Mouse (Mus musculus) T-cell, adult 2 months (primary cell): ENCODE measurements around the gene Gcdh.

Source experiments
- DNase-seq: peaks from one replicate; pipeline ENCODE4 v3.0.0; 2022; ENCODE audit warnings: low spot score

Gcdh gene

DNA sequence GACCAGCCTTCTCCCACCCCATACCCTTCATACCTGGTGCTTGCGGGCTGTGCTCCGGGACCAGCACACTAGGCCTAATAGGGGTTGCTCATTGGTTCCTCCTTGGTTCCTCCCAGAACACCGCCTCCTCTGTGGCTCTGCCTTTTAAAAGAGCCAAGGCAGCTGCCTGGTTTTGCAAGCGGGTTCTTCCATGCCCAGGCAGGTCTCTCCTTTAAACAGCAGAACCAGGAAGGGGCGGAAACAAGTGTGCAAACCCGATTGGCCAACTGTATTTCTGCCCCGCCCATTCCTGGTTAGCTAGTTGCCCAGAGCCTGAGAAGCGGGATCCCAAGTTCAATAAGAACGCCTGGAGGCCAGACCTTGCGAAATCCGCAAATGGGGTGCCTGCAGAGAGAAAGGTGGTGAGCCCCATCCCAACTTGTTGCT is at the start of gene Gcdh:
Gcdh (minus strand) TSS at position 213 of the 426 bp plus-strand sequence.
- DNase-seq, result peak; percentile 86

DNA sequence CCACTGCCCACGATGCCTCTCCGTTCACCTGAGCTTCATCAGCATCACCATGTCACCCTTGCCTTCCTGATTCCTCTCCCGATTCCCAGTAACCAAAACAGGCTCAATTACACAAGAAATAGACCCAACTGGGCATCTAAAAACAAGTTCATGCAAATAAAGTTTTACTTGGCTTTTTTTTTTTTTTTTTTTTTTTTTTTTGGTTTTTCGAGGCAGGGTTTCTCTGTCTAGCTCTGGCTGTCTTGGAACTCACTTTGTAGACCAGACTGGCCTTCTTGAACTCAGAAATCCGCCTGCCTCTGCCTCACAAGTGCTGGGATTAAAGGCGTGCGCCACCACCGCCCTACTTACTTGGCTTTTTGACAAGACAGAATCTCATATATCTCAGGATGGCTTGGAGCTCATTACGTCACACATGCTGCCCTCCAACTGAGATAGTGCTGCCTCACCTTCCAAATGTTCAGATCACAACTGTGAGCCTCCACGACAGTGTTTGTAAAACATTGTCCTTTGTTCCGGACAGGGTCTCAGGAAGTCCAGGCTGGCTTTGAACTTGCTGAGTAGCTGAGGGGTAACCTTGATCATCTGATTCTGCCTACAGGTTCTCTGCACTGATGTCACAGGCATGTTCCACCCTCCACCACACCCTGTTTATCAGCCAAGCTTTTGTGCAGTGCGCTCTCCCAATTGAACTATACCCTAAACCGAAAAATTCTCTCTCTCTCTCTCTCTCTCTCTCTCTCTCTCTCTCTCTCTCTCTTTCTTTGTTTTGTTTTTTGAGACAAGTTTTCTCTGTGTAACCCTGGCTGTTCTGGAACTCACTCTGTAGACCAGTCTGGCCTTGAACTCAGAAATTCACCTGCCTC is 44.1 kb upstream of the Gcdh start:
- DNase-seq, result no peak

DNA sequence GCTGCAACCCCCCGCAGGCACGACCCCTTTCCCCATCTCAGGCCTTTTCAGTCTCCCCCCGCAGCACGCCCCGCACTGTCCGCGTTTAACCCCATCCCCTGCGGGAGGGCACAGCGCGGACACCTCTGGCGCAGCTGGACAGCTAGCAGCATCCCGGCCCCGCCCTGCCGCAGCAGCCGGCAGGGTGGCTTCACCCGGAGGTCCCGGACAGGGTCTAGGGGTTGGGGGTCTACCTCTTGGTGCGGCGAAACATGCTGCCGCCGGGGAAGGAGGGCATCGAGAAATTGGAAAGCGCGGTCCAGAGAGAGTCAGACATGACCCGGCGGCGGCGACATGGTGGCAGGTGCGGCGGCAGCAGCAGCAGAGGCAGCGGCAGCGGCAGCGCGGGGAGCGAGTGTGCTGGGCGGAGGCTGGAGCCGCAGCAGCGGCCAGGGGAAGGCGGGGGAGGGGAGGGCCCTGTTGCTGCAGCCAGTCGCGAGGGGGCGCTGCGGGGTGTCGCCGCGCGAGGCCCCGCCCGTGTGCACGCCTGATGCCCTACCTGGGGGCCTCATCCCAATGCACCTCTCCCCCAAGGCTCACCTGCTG is 43.3 kb upstream of the Gcdh start, which contains the start of gene Mast1:
Mast1 (minus strand) TSS at position 398 of the 585 bp plus-strand sequence.
- DNase-seq, result peak; percentile 62

DNA sequence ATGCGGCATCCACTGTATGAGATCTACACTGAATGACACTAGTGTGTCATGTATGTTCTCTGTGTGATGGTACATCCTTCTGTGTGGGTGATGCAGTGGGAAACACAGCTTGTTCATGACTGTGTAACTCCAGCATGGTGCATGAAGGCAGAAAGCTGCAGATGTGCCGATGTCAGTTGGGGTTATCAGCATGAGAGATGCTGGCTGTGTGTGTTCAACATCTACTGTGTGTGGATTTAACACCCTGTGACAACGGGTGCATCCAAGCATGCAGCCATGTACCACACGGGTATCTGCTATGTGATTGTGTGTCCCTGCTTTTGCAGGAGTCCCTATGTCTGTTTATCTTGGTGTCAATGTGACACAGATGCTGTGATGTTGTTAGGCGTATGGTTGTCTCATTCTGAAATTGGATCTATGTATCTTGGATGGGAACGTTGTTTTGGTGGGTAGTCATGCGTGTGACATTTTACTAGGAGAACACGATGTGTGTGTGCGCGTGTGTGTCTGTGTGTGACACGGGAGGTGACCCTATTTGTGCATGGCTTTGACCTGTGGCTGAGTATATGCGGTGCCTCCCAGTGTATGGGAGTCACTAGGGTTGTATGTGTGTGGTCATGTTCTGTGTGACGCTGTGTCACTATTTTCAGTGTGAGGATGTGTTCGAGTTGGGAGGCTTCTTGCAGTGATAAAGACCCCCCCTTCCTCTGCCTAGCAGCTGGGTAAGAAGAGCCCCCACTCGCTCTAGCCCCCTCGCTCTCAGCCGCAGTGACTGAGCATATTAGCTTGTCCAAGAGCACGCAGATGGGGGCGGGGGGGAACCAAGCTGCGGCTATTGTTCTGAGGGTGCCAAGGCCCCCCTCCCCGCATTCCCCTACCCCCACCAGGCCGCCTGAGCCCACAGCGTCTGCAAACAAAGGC is 42.6 kb upstream of the Gcdh start:
- DNase-seq, result no peak

DNA sequence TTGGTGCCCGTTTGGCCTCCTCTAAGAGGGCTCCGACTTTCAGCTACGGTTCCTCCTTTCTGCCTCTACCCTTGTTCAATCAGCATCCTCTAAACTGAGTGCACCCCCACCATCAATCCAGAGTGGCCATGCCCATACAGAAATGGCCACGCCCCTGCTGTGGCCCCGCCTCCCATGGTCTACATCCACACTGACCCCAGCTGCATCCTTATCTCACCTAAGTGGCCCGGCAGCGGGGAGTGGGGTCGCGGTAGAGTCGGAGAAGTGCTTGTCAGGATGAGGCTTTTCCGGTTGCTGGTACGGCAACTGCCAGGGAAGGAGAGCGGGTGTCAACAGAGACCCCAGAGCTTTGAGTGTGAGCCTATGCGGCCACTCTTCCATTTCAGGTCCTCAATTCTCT is 41.8 kb upstream of the Gcdh start:
- no peak for DNase-seq

DNA sequence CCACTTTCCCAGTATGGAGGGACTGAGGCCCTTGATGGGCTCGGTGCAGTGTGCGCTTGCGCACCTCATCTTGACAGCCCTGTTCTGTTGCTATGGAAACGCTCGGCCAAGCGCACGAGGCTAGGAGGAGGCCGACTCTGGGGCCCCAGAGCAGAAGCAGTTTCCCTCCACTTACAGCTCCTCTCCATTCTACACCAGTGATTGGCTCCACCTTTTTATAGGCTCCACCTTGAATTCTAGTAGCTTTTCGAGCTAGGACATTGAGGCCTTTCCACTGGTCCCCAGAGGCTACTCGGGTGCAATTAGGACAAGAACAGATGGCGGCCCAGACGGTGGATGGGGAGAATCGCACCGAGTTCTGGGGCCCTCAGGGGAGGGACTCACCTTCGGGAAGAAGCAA is 41.1 kb upstream of the Gcdh start:
- no peak for DNase-seq

DNA sequence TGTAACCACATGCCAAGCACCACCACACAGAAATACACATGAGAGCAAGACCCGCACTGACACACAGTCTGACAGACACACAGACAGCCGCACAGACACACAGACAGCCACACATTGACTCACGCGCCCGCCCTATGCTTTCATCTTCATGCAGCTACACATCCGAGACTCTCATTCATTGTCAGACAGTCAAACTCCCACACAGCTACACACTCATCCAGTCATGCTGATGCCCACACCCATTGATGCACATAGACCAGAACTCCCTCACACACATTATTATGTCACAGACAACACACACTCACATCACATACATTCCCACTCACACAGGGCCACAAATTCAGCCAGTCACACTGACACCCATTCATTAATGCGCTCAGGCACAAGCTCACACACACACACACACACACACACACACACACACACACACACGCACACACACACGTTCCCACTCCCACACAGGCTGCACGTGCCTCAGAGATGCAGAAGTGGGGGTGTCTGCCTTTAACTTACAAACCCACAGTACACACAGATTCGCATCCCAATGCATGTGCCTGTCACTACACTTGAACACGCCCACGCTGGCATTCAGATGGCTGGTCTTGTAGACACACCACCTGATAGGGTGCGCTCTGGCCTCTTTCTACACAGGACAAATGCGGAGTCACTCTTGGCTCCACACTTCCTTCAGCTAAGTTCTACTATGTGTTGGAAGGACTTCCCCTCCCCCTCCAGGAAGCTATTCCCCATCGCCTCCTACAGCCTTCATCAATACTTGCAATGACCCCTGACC is 40.2 kb upstream of the Gcdh start:
- no peak for DNase-seq

DNA sequence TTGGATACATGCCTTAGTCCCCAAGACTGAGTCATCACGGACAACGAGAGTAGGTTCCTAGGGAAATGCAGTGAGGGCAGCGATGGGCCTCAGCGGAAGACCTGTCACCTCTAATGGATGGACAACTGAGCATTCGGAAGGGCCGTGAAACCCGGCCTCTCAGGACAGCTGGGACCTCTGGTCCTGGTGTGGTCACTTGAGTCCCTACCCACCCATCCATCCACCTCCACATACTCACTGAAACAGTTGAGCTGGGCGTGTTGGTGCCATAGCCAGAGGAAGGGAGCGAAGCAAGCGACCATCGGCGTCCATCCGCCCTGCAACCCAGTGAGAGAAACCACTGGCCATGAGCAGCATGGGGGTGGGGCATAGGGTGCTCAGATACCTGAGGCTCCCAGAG is 36.9 kb upstream of the Gcdh start:
- DNase-seq, result no peak

DNA sequence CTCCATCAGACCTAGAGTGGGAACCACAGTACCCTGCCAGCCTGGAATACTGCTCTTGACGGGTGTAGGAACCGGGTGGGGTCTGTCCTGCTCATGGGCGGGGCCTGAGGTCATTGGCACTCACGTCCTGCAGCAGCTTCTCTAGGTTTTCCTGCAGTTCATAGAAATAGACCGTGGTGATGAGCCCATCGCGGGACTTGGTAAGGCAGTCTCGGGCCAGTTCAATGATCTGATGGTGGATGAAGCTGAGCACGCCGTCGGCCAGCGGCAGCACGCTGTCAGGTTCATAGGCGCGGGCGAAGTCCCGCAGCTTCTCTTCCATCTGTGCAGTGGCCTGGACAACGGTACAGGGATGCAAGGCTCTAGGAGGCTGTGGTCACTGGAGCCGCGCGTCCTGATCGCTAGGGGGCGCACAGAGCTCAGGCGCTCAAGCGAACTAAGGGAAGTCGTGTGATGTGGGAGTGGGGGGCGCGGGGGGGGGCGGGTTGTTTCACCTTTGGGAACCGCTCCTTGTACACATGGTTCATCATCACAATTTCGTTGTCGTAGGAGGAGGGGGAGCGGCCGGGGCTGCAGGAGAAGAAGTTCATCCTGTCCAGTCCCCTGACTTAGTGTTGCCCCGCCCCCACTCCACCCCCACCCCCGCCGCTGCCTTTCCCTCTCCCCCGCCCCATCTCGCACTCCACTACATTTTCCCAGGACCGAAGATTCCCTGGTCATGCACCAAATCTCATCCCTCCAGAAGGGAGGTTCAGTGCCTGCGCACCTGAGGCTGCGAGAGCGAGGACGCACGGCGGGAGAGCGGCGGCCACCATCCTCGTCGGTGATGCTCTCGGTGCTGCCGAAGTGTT is 35.0 kb upstream of the Gcdh start:
- peak; percentile 51 for DNase-seq

DNA sequence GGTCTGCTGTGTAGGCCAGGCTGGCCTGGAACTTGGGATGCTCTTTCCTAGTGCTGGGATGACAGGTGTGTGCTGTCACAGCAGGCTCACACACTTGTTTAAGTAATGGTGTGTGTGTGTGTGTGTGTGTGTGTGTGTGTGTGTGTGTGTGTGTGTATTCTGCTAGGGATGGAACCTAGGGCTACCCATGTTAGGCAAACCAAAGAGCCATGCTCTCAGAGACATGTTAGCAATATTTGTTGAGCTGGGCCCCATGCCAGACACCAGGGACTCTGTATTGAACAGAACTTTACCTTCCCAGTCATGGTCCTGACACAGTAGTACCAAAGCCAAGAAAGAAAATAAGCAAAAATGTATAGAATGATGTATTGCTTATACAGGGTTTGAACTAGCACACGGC is 33.8 kb upstream of the Gcdh start:
- DNase-seq, result no peak

DNA sequence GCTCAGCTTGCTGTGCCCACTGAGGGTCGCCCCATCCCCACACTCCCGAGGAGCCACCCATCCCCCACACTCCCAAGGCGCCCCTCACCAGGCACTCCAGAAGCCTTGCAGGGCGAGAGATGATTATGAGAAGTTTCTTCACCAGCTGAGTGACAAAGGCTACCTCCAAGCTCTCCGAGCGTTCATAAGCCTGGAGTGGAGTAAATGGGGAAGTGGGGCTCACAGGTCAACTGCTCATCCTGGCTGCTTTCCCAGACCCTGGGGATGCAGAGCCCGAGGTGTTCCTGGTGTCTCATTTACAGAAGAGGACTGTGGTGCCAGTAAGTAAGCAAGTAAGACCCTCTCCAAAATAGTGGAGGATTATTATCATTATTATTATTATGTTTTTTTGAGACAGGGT is 31.8 kb upstream of the Gcdh start:
- no peak for DNase-seq

DNA sequence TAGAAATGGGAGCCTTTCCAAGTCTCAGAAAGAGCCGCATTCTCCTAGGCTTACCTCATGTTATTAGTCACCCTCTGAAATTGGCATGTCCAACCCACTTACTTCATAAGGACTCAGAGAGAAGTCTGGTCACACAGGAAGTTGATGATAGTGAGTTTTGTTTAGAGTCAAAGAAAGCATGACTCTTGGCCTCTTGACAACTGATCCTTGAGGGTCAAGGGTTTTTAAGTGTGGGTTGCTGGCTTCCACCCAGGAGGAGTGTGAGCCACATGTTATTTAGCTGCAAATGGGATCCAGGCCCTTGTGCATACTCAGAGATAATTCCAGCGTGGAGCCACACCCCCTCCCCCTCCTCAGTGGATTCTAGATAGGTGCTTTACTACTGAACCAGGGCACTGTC is 27.9 kb upstream of the Gcdh start:
- no peak for DNase-seq

DNA sequence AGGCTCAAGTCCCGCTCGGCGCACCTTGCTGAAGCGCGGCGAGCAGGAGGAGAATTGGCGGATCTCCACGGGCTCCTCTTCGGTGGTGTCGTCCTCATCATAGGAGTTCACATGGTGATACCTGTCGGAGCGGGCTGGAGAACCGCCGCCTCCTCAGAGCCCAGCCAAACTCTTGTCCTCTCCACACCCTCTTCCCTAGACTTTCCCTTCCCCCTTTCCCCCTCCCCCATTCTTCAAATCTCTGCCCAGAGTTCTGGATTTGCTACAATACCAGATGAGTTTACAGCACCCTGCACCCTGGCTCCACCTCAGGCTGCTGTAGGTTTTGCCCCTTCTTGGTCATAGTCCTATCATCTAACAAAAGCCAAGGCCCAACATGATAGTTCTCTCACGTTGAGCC is 24.9 kb upstream of the Gcdh start:
- DNase-seq, result no peak

DNA sequence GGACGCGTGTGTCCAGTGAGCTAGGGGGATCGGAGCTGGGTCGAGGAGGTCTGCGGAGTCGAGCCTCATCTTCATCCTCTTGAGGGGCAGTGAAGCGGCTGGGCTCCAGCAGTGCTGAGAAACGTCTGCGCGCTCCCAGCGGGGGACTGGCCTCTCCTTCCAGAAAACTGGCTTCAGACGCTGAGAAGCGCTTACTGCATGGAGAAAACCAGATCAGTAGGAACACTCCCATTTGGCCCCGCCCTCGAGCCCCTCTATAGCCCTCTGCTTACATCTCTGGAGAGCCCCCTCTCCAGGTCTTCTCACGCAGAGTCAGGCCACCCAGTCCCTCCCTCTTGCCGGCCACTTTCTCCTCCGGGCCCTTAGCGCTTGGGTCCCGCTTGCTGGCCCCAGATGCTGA is 24.1 kb upstream of the Gcdh start:
- no peak for DNase-seq

DNA sequence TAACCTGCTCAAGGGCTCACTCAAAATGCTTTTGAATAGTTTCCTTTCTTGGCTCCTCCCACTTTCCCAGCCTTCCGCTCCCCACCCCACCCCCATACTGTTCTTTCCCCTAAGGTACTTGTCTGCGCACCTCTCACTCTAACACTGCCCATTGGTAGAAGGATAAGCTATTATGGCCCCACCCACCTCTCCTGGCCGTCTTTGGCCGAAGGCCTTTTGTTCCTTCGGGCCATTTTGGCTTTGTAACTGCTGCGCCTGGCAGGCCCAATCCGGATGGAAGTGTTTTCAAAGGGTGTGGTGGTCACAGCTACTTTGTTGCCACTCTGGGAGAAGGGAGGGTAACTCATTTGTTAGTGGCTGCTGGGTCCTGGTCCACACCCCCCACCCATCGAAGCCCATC is 21.5 kb upstream of the Gcdh start:
- no peak for DNase-seq

DNA sequence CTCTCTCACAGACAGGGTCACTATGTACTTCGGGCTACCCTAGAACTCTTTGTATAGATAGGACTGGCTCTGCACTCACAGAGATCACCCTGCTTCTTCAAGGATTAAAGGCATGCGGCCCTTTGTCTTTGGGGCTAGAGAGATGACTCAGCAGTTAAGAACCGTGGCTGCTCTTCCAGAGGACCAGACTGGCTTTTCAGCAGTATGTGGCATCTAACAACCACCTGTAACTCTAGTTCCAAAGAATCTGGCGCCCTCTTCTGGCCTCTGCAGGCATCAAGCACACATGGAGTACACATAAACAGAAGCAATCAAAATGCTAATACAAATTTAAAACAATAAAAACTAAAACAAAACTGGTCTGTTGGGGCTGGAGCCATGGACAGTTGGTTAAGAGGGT is 20.2 kb upstream of the Gcdh start:
- peak; percentile 63 for DNase-seq

DNA sequence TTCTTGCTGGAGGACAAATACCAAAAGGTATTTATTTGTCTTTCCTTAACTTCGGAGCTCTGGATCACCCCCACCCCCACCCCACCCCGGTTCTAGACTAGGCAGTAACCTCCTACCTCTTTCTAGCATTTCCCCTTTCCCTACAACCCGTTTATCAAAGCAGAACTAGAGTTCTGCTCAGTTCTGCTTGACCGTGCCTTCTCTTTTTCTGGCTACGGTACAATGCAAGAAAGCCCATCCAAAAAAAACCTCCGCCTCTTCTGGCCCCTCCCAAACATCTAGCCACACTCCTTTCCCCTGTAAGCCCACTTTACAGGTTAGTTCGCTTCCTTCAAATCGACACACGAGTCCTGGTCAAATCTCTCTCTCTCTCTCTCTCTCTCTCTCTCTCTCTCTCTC is 19.8 kb upstream of the Gcdh start:
- DNase-seq, result no peak

DNA sequence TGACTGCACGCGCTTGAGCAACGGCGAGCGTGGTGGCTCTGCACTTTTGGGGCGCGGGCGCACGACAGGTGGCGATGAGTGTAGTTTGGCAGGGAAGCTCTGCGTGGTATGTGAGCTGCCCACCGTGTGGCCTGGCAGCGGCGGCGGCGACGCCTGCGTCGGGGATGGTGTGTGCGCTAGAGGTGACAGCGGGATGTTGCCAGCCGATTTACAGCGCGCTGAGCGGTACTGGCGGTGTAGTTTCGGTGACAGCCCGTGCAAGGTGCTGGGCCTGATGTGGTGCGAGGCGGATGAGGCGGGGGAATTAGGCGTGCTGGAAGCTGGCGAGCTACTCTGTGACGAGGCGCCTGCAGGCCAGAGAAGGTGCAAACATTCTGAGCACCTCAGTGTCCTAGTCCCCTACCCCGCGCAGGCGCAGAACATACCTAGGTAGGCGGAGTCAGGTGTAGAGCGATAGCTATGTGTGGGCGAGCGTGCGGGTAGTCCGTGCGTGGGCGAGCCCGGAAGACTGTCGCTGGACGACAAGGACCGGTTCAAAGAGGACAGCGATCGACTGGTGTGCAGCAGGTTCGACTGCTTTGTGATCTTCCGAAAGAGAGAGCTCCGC is 19.3 kb upstream of the Gcdh start:
- DNase-seq, result peak; percentile 90

DNA sequence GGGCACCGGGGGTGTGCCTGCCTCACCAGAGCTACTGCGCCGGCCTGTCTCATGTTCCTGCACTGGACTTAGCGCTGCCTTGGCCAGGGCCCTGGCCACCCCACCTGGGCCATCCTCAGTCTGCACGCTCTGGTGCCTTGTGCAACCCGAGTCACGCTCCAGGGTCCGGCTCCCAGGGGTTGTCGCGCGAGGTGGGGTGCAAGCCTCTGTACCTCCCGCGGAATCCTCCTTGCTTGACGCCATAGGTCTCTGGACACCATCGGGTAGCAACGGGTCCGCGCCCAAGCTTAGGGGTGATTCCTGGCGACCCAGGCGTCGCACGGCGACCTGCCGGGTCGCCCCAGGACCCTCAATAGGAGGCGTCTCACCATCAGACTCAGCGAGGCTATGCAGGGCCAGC is 18.7 kb upstream of the Gcdh start:
- DNase-seq, result no peak

DNA sequence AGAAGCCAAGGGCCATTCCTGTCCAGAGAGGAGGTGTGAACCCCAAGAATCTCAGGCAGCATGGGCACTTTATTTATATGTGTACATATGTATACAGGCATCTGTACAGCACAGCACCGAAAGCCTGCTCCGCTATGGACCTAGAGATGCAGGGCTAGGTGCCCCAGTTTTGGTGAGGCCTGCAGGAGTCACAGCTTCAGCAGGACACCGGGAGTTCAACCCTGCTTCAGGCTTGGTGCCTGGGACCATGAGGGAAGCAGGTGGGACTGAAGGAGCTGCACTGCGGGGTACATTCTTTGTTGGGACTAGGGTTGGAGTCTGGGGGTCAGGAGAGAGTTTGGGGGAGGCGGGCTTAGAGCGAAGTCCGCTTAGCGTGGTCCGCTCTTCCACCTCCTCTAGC is 18.1 kb upstream of the Gcdh start:
- DNase-seq, result no peak
